Mouse (Mus musculus) CH12.LX (cell line): ENCODE measurements around the gene Gm20821. TPM values are rescaled to one million over a fixed set of nuclear protein-coding genes. Genes with fewer than 3 reads are reported as not detected.
"Not testable (repeated sequence)": the region's sequence is repeated elsewhere in the genome, so short reads cannot be mapped to it uniquely, and the experiment has no call there.

Experiments used
- DNase-seq: peaks from one replicate; pipeline ENCODE4 v3.0.0-alpha.2; 2013; ENCODE audit errors: extremely low read depth
- H3K27ac ChIP-seq: 2 replicates; pipeline ENCODE4 v1.5.1; 2012; ENCODE audit warnings: low read depth, mild to moderate bottlenecking, control low read depth, moderate library complexity; ENCODE audit not compliant: insufficient read depth
- H3K27me3 ChIP-seq: replicated peaks from 2 replicates; pipeline ENCODE3; 2012; ENCODE audit warnings: inconsistent platforms
- H3K36me3 ChIP-seq, 2 experiments: replicated peaks in 1 of 2; 2 replicates each; pipeline versions ENCODE3 to v1.6.1; 2012; ENCODE audit warnings: inconsistent platforms in 1 of 2, low read length in 1 of 2, mild to moderate bottlenecking in 1 of 2, mixed read lengths in 1 of 2, moderate library complexity in 1 of 2; ENCODE audit not compliant: control insufficient read depth in 1 of 2, insufficient read depth in 1 of 2
- H3K4me1 ChIP-seq, 2 experiments: 2 replicates each; pipeline ENCODE4 v1.6.1; 2012; ENCODE audit warnings: inconsistent platforms in 1 of 2, moderate library complexity in 1 of 2; ENCODE audit not compliant: insufficient read depth in 2 of 2, control insufficient read depth in 1 of 2
- H3K4me2 ChIP-seq: 2 replicates; pipeline ENCODE4 v1.6.1; 2012; ENCODE audit warnings: low read depth, mild to moderate bottlenecking, control low read depth; ENCODE audit not compliant: poor library complexity, insufficient read depth, severe bottlenecking
- H3K4me3 ChIP-seq, 3 experiments: fragments of 150-350 bp in 1 of 3; sonication (generic) in 1 of 3; replicated peaks in 1 of 3; 2 replicates each; pipeline versions ENCODE3 to v1.5.1; 2011 to 2012; ENCODE audit warnings: low read depth in 2 of 3, low read length in 2 of 3, mild to moderate bottlenecking in 2 of 3, moderate library complexity in 2 of 3, control low read depth in 1 of 3, improper control_type of control experiment in 1 of 3, inconsistent platforms in 1 of 3, mixed read lengths in 1 of 3; ENCODE audit not compliant: poor library complexity in 1 of 3
- H3K79me2 ChIP-seq: replicated peaks from 2 replicates; pipeline ENCODE4 v1.6.1; 2012; ENCODE audit warnings: mild to moderate bottlenecking, moderate library complexity; ENCODE audit not compliant: control insufficient read depth, poor library complexity, insufficient read depth, severe bottlenecking; ENCODE audit errors: extremely low read depth
- H3K9ac ChIP-seq: 2 replicates; pipeline ENCODE4 v1.6.1; 2012; ENCODE audit warnings: low read depth, mild to moderate bottlenecking, control low read depth, moderate library complexity; ENCODE audit not compliant: insufficient read depth
- H3K9me3 ChIP-seq: replicated peaks from 2 replicates; pipeline ENCODE3; 2012; ENCODE audit warnings: low read length, inconsistent platforms, mixed read lengths
- dilution Hi-C: fragments of 300-500 bp; cut with MboI; formaldehyde crosslinking; loops from 2 replicates; pipeline ENCODE4 v1.14.3; 2020; ENCODE audit warnings: low sequenced_read_pairs; ENCODE audit not compliant: extremely low pct_unique_long_range_greater_than_20kb, extremely low pct_ligation_motif_present
- in situ Hi-C: fragments of 300-500 bp; cut with MboI; formaldehyde crosslinking; loops from 3 replicates; pipeline ENCODE4 v1.14.3; 2019; ENCODE audit warnings: low sequenced_read_pairs, low pct_ligation_motif_present, low pct_unique_long_range_greater_than_20kb, mixed read lengths
- polyA plus RNA-seq: library from polyadenylated mRNA; unstranded; fragments of >175 nt; gene quantifications from 2 replicates; pipeline ENCODE4 v1.2.1, GENCODE M21; 2012; ENCODE audit warnings: low read depth; ENCODE audit not compliant: insufficient read length
- total RNA-seq, 2 experiments: library from RNA; depleted of rRNA; stranded (reverse); fragments of 300-350 nt in 1 of 2; fragments of >200 nt in 1 of 2; gene quantifications; 2 replicates each; pipeline ENCODE4 v1.2.3; 2012 to 2014

Gene Gm20821
- total RNA-seq (2012; rRNA removed) (not detected in 2 replicates), total RNA-seq (2014; rRNA removed) (not detected in 2 replicates), polyA plus RNA-seq (not detected in 2 replicates)

- H3K36me3 ChIP-seq, DNase-seq, H3K27ac ChIP-seq, H3K4me1 ChIP-seq, H3K4me3 ChIP-seq, in situ Hi-C loops, H3K9me3 ChIP-seq, dilution Hi-C loops, H3K9ac ChIP-seq, H3K4me2 ChIP-seq, H3K27me3 ChIP-seq, H3K79me2 ChIP-seq: not testable (repeated sequence)
These were observed at the start of gene Gm20821 for GRCm38 (mm10) chrY:9781504-9781903. Gene Gm20821, plus strand, starts transcription at chrY:9781804.
